Mouse (Mus musculus): ENCODE measurements at regions not wholly inside any gene's neighbourhood (a gene's known extent, or its start where the extent isn't known, plus 50 kb on each side); places are given as distances from the start of the nearest gene placed in this dataset.
"Not testable (repeated sequence)": the region's sequence is repeated elsewhere in the genome, so short reads cannot be mapped to it uniquely, and the experiment has no call there.

GRCm38 (mm10) chr5:17223542-17223941 is 149.4 kb upstream of the Speer4f2 start:
- H3K4me1 ChIP-seq (replicated peaks); H3K27ac ChIP-seq; H3K36me3 ChIP-seq; ATAC-seq; H3K4me2 ChIP-seq (replicated peaks); H3K4me3 ChIP-seq (replicated peaks); H3K9ac ChIP-seq; H3K27me3 ChIP-seq (replicated peaks); H3K9me3 ChIP-seq: not testable (repeated sequence)
- 68% methylated on average over 1 of the region's 1 CpGs for WGBS

DNA sequence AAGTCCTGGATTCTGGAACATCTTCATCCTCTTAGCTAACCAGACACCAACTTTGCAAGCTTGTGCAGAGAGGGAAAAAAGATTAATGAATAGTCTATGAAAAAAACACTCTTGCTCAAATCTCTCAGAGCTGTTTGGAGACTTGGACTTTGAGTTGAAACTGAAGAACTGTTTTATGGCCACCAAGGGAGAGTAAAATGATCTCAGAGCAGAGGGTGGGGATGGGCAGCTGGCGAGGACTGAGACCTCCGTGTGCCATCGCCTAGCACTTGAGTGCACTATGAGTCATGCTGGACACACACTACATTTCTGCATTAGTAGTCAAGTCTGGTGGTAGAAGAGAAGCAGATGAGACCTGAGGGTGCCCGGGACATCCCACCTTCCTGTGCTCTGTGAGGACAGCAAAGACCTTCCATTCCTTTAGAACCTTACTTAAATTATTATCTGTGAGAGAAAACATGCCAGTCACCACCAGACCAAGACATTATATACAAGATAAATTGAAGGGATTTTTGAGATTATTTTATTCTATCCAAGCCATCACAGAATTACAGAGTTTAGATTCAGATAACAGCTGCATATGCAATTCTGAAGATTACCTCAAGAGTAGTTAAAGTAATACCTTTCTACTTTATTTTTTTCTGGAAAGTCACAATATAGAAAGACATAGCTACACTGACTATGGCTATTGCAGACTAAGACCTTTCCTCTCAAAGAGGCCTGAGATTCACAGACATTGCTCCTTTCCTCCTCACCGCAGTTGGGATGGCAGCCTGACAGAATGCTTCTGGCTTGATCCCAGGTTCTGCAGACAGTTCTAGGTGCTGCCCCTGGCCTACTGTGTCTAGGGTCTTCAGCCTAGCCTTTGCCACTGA is 125.0 kb upstream of the Speer4f2 start:
- H3K27me3 ChIP-seq (replicated peaks): no peaks in the 10 kb centered on the region
- WGBS: 75% methylated on average over 5 of the region's 5 CpGs
- no peak overlapping the region for H3K4me2 ChIP-seq (replicated peaks)
- H3K9me3 ChIP-seq: no peaks in the 10 kb centered on the region
- no peak overlapping the region for H3K9ac ChIP-seq
- H3K36me3 ChIP-seq: no peaks in the 10 kb centered on the region
- peak; percentile 98 for ATAC-seq
- 0 out of 2 replicates have a peak overlapping the region, but pooled peaks have one; percentile 17 for H3K27ac ChIP-seq
- no peak overlapping the region for H3K4me3 ChIP-seq (replicated peaks)
- H3K4me1 ChIP-seq (replicated peaks): no peaks in the 10 kb centered on the region

GRCm38 (mm10) chr5:17260541-17261325 is 112.2 kb upstream of the Speer4f2 start:
- Histone ChIP-seq H3K27ac (no peak overlapping the region), H3K9ac (no peak overlapping the region), H3K27me3 (replicated peaks) (no peaks in the 10 kb centered on the region), H3K4me2 (replicated peaks) (no peak overlapping the region), H3K36me3 (no peaks in the 10 kb centered on the region), H3K4me1 (replicated peaks) (no peaks in the 10 kb centered on the region), H3K9me3 (no peaks in the 10 kb centered on the region), H3K4me3 (replicated peaks) (no peak overlapping the region)
- ATAC-seq: no peak
- 66% methylated on average over 2 of the region's 2 CpGs for WGBS

DNA sequence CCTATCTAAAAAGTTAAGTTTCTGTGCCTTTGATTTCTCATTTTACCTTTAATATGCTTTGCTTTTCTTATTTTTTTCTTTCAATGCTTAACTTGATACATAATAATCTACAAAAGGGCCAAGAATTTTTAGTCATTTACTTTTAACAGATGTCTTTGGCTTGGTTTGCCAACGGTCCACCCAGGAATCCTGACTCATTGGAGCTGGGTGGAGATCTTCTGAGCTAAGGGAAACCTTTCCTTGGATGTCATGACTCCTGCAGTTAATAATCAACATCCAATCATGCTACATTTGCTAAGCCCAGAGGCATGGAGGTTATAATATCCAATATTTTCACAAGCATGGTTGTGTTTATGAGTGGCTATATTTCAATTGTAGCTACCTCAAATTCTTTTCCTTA is 110.9 kb upstream of the Speer4f2 start:
- 59% methylated on average over 1 of the region's 1 CpGs for WGBS
- no peaks in the 10 kb centered on the region for H3K9me3 ChIP-seq

DNA sequence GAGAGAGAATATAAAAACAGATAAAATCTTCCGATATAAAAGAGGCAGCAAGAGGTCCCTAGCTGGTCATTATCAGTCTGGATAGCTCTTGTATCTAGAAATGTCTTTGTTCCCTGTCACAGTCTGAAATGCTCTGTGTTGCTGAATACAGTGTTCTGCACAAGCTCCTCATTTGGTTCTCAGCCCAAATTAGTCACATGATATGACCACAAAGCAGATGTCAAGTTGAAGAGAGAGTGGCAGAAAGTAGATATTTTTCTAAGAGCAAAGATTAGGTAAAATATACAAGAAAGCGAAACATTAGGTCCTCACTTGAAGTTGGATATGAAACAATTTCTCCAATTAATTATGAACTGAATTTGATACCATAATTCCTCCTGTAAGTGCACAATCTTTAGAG is 101.8 kb upstream of the Speer4f2 start:
- Histone ChIP-seq H3K4me2 (replicated peaks) (no peak overlapping the region), H3K4me3 (replicated peaks) (no peak overlapping the region), H3K36me3 (no peaks in the 10 kb centered on the region), H3K9ac (no peak overlapping the region), H3K27ac (no peak overlapping the region), H3K4me1 (replicated peaks) (no peaks in the 10 kb centered on the region), H3K9me3 (no peaks in the 10 kb centered on the region), H3K27me3 (replicated peaks) (no peaks in the 10 kb centered on the region)
- ATAC-seq: no peak
- 77% methylated on average over 2 of the region's 2 CpGs for WGBS

More for the DNA sequence above, 110.9 kb upstream of the Speer4f2 start:
- no peak overlapping the region for H3K4me3 ChIP-seq (replicated peaks)
- H3K9ac ChIP-seq: no peak overlapping the region
- H3K27me3 ChIP-seq (replicated peaks): no peaks in the 10 kb centered on the region
- no peaks in the 10 kb centered on the region for H3K36me3 ChIP-seq
- no peak for ATAC-seq
- no peak overlapping the region for H3K27ac ChIP-seq
- H3K4me2 ChIP-seq (replicated peaks): no peak overlapping the region
- H3K4me1 ChIP-seq (replicated peaks): no peaks in the 10 kb centered on the region

- Histone ChIP-seq H3K4me1 (replicated peaks) (no peaks in the 10 kb centered on the region), H3K4me2 (replicated peaks) (no peak overlapping the region), H3K9ac (no peak overlapping the region), H3K4me3 (replicated peaks) (no peak overlapping the region), H3K27ac (peak overlapping the region; percentile 46), H3K9me3 (no peaks in the 10 kb centered on the region), H3K36me3 (no peaks in the 10 kb centered on the region), H3K27me3 (replicated peaks) (no peaks in the 10 kb centered on the region)
- peak; percentile 98 for ATAC-seq
- WGBS: 52% methylated on average over 3 of the region's 3 CpGs
Observed at GRCm38 (mm10) chr5:17271722-17272479, 101.1 kb upstream of the Speer4f2 start.

DNA sequence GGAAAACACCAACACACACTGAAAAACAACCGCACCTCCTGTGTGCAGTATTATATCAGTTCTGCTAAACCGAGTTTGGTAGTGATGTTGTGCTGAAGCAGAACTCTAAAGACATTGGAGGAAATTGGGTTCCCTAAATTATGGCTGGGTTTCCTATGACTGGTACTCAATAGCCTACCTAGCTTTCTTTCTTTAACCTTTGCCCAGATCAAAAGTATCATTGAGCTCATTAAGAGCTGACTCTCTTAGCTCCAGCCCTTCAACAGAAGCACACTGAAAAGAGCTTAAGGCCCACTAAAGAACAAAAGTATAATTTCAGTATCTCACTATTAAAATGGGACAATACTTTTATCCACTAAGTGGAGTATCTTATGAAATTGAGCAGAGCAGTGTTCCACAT is 97.6 kb upstream of the Speer4f2 start:
- 91% methylated on average over 2 of the region's 2 CpGs for WGBS
- Histone ChIP-seq H3K4me1 (replicated peaks) (no peaks in the 10 kb centered on the region), H3K4me3 (replicated peaks) (no peak overlapping the region), H3K36me3 (no peaks in the 10 kb centered on the region), H3K9me3 (no peaks in the 10 kb centered on the region), H3K27me3 (replicated peaks) (no peaks in the 10 kb centered on the region), H3K9ac (no peak overlapping the region), H3K27ac (no peak overlapping the region), H3K4me2 (replicated peaks) (no peak overlapping the region)
- no peak for ATAC-seq

- no peak overlapping the region for H3K4me3 ChIP-seq (replicated peaks)
- no peak overlapping the region for H3K4me2 ChIP-seq (replicated peaks)
- H3K27me3 ChIP-seq (replicated peaks): no peaks in the 10 kb centered on the region
- no peaks in the 10 kb centered on the region for H3K4me1 ChIP-seq (replicated peaks)
- no peak overlapping the region for H3K9ac ChIP-seq
- H3K9me3 ChIP-seq: no peaks in the 10 kb centered on the region
- ATAC-seq: no peak
- H3K27ac ChIP-seq: no peak overlapping the region
- WGBS: 79% methylated on average over 3 of the region's 3 CpGs
- H3K36me3 ChIP-seq: no peaks in the 10 kb centered on the region
Observed at GRCm38 (mm10) chr5:17276782-17277578, 96.0 kb upstream of the Speer4f2 start.

DNA sequence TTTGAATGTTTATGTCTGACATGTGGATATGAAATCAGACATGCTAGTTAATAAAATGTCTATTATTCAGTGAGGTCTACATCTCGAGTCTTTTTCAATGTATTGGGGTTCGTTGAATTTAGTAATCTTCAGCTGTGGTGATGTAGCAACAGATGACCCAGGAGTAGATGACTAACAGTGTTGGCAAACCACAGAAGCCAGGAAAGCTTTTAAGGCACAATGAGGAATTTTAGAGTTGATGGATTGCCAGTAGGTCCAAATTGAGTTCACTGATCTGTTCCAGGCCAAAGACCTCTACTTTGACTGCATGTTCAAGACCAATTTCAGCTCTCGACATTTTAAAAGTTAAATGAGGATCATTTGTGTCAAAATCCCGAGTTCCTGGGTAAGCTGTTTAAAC is 92.8 kb upstream of the Speer4f2 start:
- WGBS: 66% methylated on average over 4 of the region's 4 CpGs
- H3K36me3 ChIP-seq: no peaks in the 10 kb centered on the region
- no peak overlapping the region for H3K4me2 ChIP-seq (replicated peaks)
- H3K4me1 ChIP-seq (replicated peaks): no peaks in the 10 kb centered on the region
- no peak overlapping the region for H3K4me3 ChIP-seq (replicated peaks)
- no peaks in the 10 kb centered on the region for H3K9me3 ChIP-seq
- no peak overlapping the region for H3K9ac ChIP-seq
- no peak for ATAC-seq
- no peak overlapping the region for H3K27ac ChIP-seq
- no peaks in the 10 kb centered on the region for H3K27me3 ChIP-seq (replicated peaks)

DNA sequence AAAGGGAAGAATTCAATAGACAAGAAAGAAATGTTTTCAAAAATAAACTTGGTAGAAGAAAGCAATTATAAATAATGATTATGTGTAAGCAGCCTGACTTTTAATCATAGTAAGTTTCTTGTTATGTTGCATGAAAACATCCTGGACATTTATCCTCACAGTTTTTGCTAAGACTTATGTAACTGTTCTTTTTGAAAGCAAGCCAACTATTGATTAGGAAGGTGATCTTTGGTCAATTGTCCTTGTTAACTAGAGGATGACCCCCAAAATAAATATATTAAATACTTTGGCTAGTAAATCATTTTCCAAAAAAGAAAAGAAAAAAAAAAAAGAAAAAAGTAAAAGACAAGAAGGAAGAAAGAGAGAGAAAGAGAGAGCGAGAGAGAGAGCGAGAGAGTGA is 92.0 kb upstream of the Speer4f2 start:
- H3K27me3 ChIP-seq (replicated peaks): no peaks in the 10 kb centered on the region
- no peaks in the 10 kb centered on the region for H3K4me1 ChIP-seq (replicated peaks)
- H3K4me3 ChIP-seq (replicated peaks): no peak overlapping the region
- H3K4me2 ChIP-seq (replicated peaks): no peak overlapping the region
- no peak overlapping the region for H3K27ac ChIP-seq
- H3K9ac ChIP-seq: no peak overlapping the region
- H3K36me3 ChIP-seq: no peaks in the 10 kb centered on the region
- WGBS: 88% methylated on average over 2 of the region's 2 CpGs
- H3K9me3 ChIP-seq: no peaks in the 10 kb centered on the region
- ATAC-seq: no peak

GRCm38 (mm10) chr5:17289028-17289427 is 84.0 kb upstream of the Speer4f2 start:
- WGBS: 81% methylated on average over 1 of the region's 1 CpGs
- no peaks in the 10 kb centered on the region for H3K9me3 ChIP-seq
- no peaks in the 10 kb centered on the region for H3K27me3 ChIP-seq (replicated peaks)
- no peak overlapping the region for H3K4me3 ChIP-seq (replicated peaks)
- no peak overlapping the region for H3K4me2 ChIP-seq (replicated peaks)
- no peak for ATAC-seq
- H3K4me1 ChIP-seq (replicated peaks): no peaks in the 10 kb centered on the region
- no peak overlapping the region for H3K27ac ChIP-seq
- H3K36me3 ChIP-seq: no peaks in the 10 kb centered on the region
- H3K9ac ChIP-seq: no peak overlapping the region
